Mouse (Mus musculus) brain, embryonic 14.5 days (tissue): ENCODE measurements around the gene Thra.

Source experiments
- CTCF ChIP-seq: fragments of 200-500 bp; IDR thresholded peaks from 2 replicates; pipeline ENCODE4 v1.5.1; 2012; ENCODE audit warnings: inconsistent platforms, mild to moderate bottlenecking, moderate library complexity, borderline replicate concordance; ENCODE audit not compliant: insufficient read depth, insufficient read length; ENCODE audit errors: extremely low read depth
- POLR2A ChIP-seq: fragments of 200-500 bp; IDR thresholded peaks from 2 replicates; pipeline ENCODE4 v1.6.1; 2012; ENCODE audit warnings: mild to moderate bottlenecking, inconsistent platforms, borderline replicate concordance; ENCODE audit not compliant: poor library complexity, insufficient read depth, insufficient read length, severe bottlenecking; ENCODE audit errors: extremely low read depth

DNA sequence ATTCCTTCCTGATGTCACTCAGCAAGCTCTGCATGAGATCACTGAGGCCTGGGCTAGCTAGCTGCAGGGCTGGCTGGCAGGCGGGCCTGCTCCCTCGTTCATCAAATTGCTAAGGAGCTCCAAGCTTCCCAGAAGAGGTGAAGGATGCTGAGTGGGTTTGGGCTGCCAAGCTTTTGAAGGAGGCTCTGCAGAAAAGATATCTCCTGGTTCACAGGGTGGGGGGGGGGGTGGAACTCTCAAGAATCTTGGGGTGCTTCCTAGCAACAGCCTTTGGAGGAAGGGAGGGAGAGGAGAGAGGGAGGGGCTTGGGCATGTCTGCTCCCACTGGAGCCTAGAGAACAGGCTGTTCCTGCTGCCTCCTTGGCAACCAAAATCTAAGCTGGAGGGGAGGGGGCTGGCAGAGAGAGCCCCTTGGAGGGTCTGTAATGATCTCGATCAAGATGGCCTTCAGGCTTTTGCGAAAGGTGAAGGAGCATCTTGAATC, 2.0 kb upstream of the Thra start:
- TF ChIP-seq CTCF (no peak), POLR2A (no peak)
